Mouse (Mus musculus) E14TG2a.4 (cell line): ENCODE data around the gene Gfap.

Experiments
- CTCF ChIP-seq: conservative IDR thresholded peaks from 2 replicates; pipeline ENCODE4 v1.5.1; 2014; ENCODE audit warnings: low read length
- POU5F1 ChIP-seq: IDR thresholded peaks from 2 replicates; pipeline ENCODE4 v1.6.1; 2014; ENCODE audit warnings: low read length, borderline replicate concordance

DNA sequence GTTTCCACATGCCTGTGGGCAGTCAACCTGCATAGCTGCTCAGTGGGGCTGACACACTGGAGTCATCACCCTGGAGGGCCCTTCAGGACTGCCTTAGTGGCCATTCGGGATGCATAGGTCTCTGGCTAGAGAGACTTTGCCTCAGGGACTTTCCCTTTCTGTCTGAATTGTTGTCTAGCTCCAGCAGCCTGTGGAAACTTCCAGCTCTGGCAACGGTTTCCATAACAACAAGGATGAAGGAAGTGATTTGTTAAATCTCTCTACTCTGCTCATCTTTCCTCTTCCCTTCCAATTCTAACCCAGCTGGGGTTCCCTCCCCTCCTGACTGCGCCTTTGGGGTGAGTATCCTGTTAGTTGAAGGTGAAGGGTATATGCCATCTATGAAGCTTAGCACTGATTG lies 12.6 kb downstream of the Gfap start:
- TF ChIP-seq CTCF (no peak), POU5F1 (no peak)
